In the genomic region with DNA sequence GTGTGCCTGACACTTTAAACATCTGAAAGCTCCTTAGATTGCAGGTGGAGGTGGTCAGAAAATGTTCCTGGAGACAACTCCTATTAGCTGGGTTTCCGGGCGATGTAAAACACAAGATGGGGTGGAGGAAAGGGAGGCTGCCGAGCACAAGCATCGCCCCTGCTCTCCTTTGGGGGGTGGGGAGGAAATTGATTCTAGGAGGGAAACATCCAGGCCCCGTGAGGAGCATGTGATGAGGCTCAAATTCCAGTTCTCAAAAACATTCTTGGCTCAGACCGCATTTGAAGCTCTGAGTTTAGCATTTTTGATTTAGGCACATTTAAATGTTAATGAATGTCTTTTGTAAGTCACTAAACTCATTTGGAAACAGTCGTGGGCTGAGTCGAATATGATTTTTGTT, we compare ENCODE assay signal across 17 mouse cellular contexts.
A peak's percentile ranks its signal among the peaks of the same experiment; 100 is the strongest.
DNase-seq lines count a peak whose midpoint lies in the region; ATAC-seq and TF ChIP-seq lines count a peak whose summit lies in the region.
"Had no signal": no experiment of that assay in that cellular context is flagged by ENCODE, and none has a peak within 500 bp of the region (broad histone marks: within the 10 kb centered on the region; RNA-seq: fewer than 3 reads in every experiment).

No protein-coding gene starts in this region.

- H3K79me2 ChIP-seq in heart, adult 2 months (replicated peaks; ENCODE audit: control insufficient read depth, insufficient read depth, low read length), result no peaks in the 10 kb centered on the region

- no peak for TF ChIP-seq POLR2A in heart, adult 2 months (IDR thresholded peaks at IDR 0.05; ENCODE audit: insufficient read depth, low read depth, low read length)

- TF ChIP-seq EP300 in heart, adult 2 months (IDR thresholded peaks at IDR 0.05; ENCODE audit: insufficient read depth, low read depth, low read length), result no peak

- no peak for DNase-seq in heart, adult 2 months
- DNase-seq in heart, postnatal 14 days, result no peak
- DNase-seq in midbrain, postnatal 0 days (ENCODE audit: low spot score), result no peak
- peak; percentile 55 for DNase-seq in embryonic facial prominence, embryonic 11.5 days (ENCODE audit: low spot score)
- no peak for DNase-seq in cerebellum, adult 11 months
- no peak for DNase-seq in adrenal gland, postnatal 36 days
- DNase-seq: adrenal gland, adult 8-10 months; cerebellum, postnatal 36 days; heart, adult 18-20 months; heart, postnatal 10 days; right cerebral cortex, postnatal 4 days; thymus, adult 18-20 months had no signal

- intact Hi-C loops in heart, adult 2 months (cut with DNase I), result no loop called here
- intact Hi-C loops in heart, postnatal 14 days (cut with DNase I), result no loop called here

- TF ChIP-seq CTCF in heart, adult 2 months (IDR thresholded peaks at IDR 0.05), result no peak
- TF ChIP-seq CTCF in midbrain, postnatal 0 days (IDR thresholded peaks at IDR 0.05), result no peak

- peaks cover 8% of the 10 kb centered on the region for H3K4me1 ChIP-seq in heart, adult 2 months (ENCODE audit: control insufficient read depth, insufficient read depth, low read length)
- peaks cover 69% of the 10 kb centered on the region for H3K4me1 ChIP-seq in midbrain, embryonic 13.5 days (replicated peaks)
- H3K4me1 ChIP-seq in midbrain, postnatal 0 days (ENCODE audit: insufficient read depth, low read length), result peaks cover 14% of the 10 kb centered on the region; the same call in 1 of the 2 replicates
- peaks cover 6% of the 10 kb centered on the region; the same call in 1 of the 2 replicates for H3K4me1 ChIP-seq in embryonic facial prominence, embryonic 11.5 days (ENCODE audit: control insufficient read depth, insufficient read depth, low read length)
- H3K4me1 ChIP-seq: megakaryocyte, embryonic 14.5 days had no signal

- no peaks in the 10 kb centered on the region for H3K27me3 ChIP-seq in heart, adult 2 months (ENCODE audit: control insufficient read depth, insufficient read depth, low read length)
- peaks cover 3% of the 10 kb centered on the region; the same call in 1 of the 2 replicates for H3K27me3 ChIP-seq in midbrain, embryonic 13.5 days
- no peaks in the 10 kb centered on the region for H3K27me3 ChIP-seq in midbrain, postnatal 0 days (ENCODE audit: insufficient read depth, low read length)
- H3K27me3 ChIP-seq in embryonic facial prominence, embryonic 11.5 days (ENCODE audit: control insufficient read depth, insufficient read depth, low read length), result peaks cover 9% of the 10 kb centered on the region

- WGBS in heart, adult 2 months, result 59% methylated on average over 8 of the region's 8 CpGs
- 21% methylated on average over 8 of the region's 8 CpGs for WGBS in midbrain, embryonic 13.5 days
- 30% methylated on average over 8 of the region's 8 CpGs for WGBS in midbrain, postnatal 0 days
- 23% methylated on average over 8 of the region's 8 CpGs for WGBS in embryonic facial prominence, embryonic 11.5 days

- no peak overlapping the region for H3K4me3 ChIP-seq in heart, adult 2 months
- no peak overlapping the region for H3K4me3 ChIP-seq in midbrain, embryonic 13.5 days (replicated peaks)
- H3K4me3 ChIP-seq in midbrain, postnatal 0 days (ENCODE audit: low read depth, low read length), result no peak overlapping the region
- no peak overlapping the region for H3K4me3 ChIP-seq in embryonic facial prominence, embryonic 11.5 days (ENCODE audit: low read depth, low read length)
- H3K4me3 ChIP-seq: left cerebral cortex, adult 2 months; megakaryocyte, embryonic 14.5 days had no signal

- H3K9me3 ChIP-seq in midbrain, embryonic 13.5 days, result no peaks in the 10 kb centered on the region
- no peaks in the 10 kb centered on the region for H3K9me3 ChIP-seq in midbrain, postnatal 0 days (ENCODE audit: low read length)
- no peaks in the 10 kb centered on the region for H3K9me3 ChIP-seq in embryonic facial prominence, embryonic 11.5 days (replicated peaks; ENCODE audit: control insufficient read depth, low read length)
- H3K9me3 ChIP-seq: megakaryocyte, embryonic 14.5 days had no signal

- no peak for ATAC-seq in midbrain, embryonic 13.5 days
- no peak for ATAC-seq in midbrain, postnatal 0 days (ENCODE audit: low FRiP score)
- ATAC-seq in embryonic facial prominence, embryonic 11.5 days (replicated peaks; ENCODE audit: insufficient number of reproducible peaks, low FRiP score, low TSS enrichment, low read depth), result no peak
- ATAC-seq: hindbrain, postnatal 0 days had no signal

- no peak overlapping the region for H3K9ac ChIP-seq in heart, adult 2 months (ENCODE audit: low read depth, low read length)
- no peak overlapping the region for H3K9ac ChIP-seq in midbrain, embryonic 13.5 days (replicated peaks)
- H3K9ac ChIP-seq in midbrain, postnatal 0 days (replicated peaks; ENCODE audit: low read length, poor library complexity, severe bottlenecking), result no peak overlapping the region
- no peak overlapping the region for H3K9ac ChIP-seq in embryonic facial prominence, embryonic 11.5 days (replicated peaks; ENCODE audit: low read length)

- peak overlapping the region; percentile 26 for H3K27ac ChIP-seq in heart, adult 2 months
- no peak overlapping the region for H3K27ac ChIP-seq in midbrain, embryonic 13.5 days
- H3K27ac ChIP-seq in midbrain, postnatal 0 days (ENCODE audit: low read depth, low read length), result no peak overlapping the region
- no peak overlapping the region for H3K27ac ChIP-seq in embryonic facial prominence, embryonic 11.5 days (replicated peaks; ENCODE audit: low read depth, low read length)
- H3K27ac ChIP-seq: hindbrain, postnatal 0 days; left cerebral cortex, adult 2 months had no signal

- peak overlapping the region; percentile 60; the same call in 1 of the 2 replicates for H3K4me2 ChIP-seq in midbrain, embryonic 13.5 days (replicated peaks)
- no peak overlapping the region for H3K4me2 ChIP-seq in midbrain, postnatal 0 days (ENCODE audit: low read depth, low read length, poor library complexity, severe bottlenecking)
- no peak overlapping the region for H3K4me2 ChIP-seq in embryonic facial prominence, embryonic 11.5 days (ENCODE audit: low read depth, low read length)
- H3K4me2 ChIP-seq: liver, embryonic 11.5 days had no signal

- no peaks in the 10 kb centered on the region for H3K36me3 ChIP-seq in heart, adult 2 months (ENCODE audit: control insufficient read depth, insufficient read depth, low read length)
- no peaks in the 10 kb centered on the region for H3K36me3 ChIP-seq in midbrain, embryonic 13.5 days
- no peaks in the 10 kb centered on the region for H3K36me3 ChIP-seq in midbrain, postnatal 0 days (ENCODE audit: insufficient read depth, low read length)
- H3K36me3 ChIP-seq in embryonic facial prominence, embryonic 11.5 days (replicated peaks; ENCODE audit: control insufficient read depth, insufficient read depth, low read depth, low read length), result no peaks in the 10 kb centered on the region
